Mouse (Mus musculus): ENCODE results near the gene Hmx3. TPM values are rescaled to one million over a fixed set of nuclear protein-coding genes. Genes with fewer than 3 reads are reported as not detected.
A peak's percentile ranks its signal among the peaks of the same experiment; 100 is the strongest.

The Hmx3 gene
- polyA plus RNA-seq (2015; fragmentation: Nextera tagmentation; extraction: Ambion mirVana) = 1.3 and 1.6 TPM in 2 replicates

DNA sequence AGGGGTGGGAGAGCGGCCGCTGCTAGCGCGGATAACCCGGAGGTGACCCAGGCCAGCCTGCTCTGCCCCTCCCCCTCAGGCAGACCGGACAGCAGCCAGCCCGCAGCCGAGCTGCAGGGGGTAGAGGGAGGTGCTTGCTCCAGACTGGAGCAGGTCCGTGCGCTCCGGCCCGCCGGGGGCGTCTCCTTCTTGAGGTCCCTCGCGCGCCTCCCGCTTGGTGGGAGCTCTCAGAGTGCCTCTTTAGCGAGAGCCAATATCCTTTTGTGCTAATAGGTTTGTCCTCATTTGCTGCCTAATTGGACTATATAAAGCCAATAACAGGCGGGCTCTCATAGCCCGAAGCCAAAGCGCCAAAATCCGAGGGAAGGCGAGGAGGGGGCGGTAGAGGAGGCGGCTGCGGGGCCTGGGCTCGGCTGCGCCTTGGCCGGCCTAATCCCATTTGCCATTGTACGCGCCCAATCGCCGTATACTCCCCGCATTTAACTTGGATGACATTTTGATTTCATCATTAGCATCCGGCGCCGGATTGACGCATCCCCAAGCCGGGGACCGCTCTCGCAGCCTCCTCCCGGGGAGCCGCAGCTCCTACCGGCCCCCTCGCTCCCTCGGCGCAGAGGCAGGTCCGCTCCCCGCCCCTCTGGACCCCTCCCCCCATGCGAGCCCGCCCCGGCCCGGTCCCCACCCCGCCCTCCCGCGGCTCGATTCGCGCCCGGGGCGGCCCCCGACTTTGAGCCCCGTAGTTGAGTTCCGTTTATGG, at the start of gene Hmx3:
Hmx3 (plus strand) TSS at position 753 of the 757 bp plus-strand sequence.
- peak within 1 kb of the TSS; percentile 33 for H3K4me3 ChIP-seq
- peaks cover 30% of the 10 kb centered on the region for H3K4me1 ChIP-seq (replicated peaks)
- peaks cover 98% of the 10 kb centered on the region for H3K27me3 ChIP-seq
- peak within 1 kb of the TSS; percentile 62 for H3K27ac ChIP-seq
- peak within 1 kb of the TSS; percentile 63 for H3K9ac ChIP-seq
- WGBS = under 1% methylated on average over 54 of the region's 65 CpGs
- 0 out of 2 replicates have a peak, but pooled peaks have one; percentile 54 for ATAC-seq (ENCODE audit: low FRiP score)
- no peaks in the 10 kb centered on the region for H3K9me3 ChIP-seq
- peak within 1 kb of the TSS; percentile 50 for H3K4me2 ChIP-seq
- no peaks in the 10 kb centered on the region for H3K36me3 ChIP-seq

DNA sequence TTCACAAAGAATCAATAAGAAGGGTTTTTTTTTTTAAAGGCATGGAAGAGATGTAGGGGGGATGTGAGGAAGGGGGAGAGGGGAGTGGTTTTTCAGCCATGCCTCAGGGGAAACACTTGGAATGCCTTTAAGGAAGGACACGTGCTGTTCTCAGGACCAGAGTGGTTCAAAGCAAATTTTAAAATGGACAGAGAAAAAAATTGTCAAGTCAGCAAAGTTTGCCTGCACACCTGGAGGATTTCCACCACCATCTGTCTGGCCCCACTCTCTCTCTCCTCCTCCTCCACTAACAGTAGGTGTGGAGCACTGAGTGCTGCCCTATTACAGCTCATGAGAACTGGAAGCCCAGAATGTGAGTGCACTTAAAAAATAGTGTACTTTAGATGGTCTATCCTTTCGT, 38.9 kb upstream of the Hmx3 start:
- H3K4me1 ChIP-seq (replicated peaks) = no peaks in the 10 kb centered on the region
- no peak overlapping the region for H3K9ac ChIP-seq
- no peak overlapping the region for H3K4me2 ChIP-seq
- 0 out of 2 replicates have a peak, but pooled peaks cover 5% of the 10 kb centered on the region for H3K27me3 ChIP-seq
- H3K4me3 ChIP-seq = no peak overlapping the region
- WGBS = 76% methylated on average over 2 of the region's 2 CpGs
- no peaks in the 10 kb centered on the region for H3K36me3 ChIP-seq
- no peaks in the 10 kb centered on the region for H3K9me3 ChIP-seq
- no peak for ATAC-seq (ENCODE audit: low FRiP score)
- no peak overlapping the region for H3K27ac ChIP-seq

DNA sequence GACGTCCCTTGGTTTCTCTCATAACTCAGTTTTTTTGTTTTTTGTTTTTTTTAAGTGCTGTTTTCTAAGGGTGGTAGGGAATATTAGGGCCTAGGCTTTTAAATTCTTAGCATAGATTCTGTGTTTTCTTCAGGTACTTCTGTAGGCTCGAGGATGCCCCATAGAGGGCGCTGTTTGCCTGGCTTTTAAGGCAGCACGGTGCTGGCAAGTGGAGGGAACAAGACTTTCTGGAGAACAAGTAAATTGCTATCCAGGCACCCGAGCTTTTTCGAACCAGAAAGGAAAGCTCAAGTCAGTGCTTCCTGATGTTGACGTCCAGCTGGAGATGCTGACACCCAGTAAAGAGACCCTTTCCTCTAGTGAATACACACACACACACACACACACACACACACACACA, 2.7 kb upstream of the Hmx3 start:
- 0% methylated on average over 7 of the region's 7 CpGs for WGBS
- Histone ChIP-seq H3K9ac (no peak overlapping the region), H3K27me3 (peaks cover 89% of the 10 kb centered on the region), H3K4me2 (0 out of 2 replicates have a peak overlapping the region, but pooled peaks have one; percentile 1), H3K9me3 (no peaks in the 10 kb centered on the region), H3K27ac (no peak overlapping the region), H3K4me3 (no peak overlapping the region), H3K36me3 (no peaks in the 10 kb centered on the region), H3K4me1 (replicated peaks) (peaks cover 30% of the 10 kb centered on the region)
- no peak for ATAC-seq (ENCODE audit: low FRiP score)

DNA sequence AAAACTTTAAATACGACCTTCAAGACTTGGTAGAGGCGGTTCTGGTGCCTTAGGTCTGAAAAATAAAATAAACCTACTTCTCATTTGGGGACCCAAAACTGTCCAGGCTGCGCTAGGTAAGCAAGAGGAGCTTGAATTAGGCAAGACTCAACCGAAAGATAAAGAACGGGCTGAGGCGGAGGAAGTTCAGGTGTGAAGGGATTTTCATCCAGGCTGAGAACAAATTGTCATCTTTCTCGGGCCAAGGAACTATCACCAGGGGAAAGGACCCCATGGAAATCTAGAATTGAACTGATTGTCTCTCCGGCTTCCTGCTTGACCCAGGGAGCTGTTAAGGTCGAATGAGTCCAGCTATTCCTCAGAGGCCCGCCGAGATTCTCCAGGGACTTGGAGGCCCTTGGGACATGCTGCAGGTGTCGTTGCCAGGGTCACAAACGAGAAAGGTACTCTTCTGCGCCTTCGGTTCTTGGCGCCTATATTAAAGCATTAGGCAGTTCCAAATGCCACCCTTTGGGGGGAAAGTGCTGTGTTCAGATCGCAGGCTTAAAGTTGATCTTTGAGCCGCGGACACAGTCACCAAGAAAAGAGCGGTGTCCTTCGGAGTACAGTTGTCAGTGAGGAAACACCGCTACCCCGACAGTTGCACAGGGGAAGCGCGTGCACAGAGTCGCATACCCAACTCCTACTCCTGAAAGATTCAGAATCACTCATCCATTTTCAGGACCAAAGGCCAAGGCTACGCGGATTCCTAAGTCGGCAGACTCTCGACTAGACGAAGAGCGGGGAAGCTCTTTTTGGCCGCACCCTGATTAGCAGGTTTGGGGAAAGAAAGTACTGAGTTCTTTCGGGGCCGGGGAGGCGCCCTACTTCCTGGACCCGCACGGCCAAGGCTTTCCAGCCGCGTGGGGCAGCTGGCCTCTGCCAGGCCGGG, 1.2 kb upstream of the Hmx3 start:
- H3K4me2 ChIP-seq = peak overlapping the region; percentile 50
- H3K9me3 ChIP-seq = no peaks in the 10 kb centered on the region
- H3K36me3 ChIP-seq = no peaks in the 10 kb centered on the region
- 2% methylated on average over 41 of the region's 41 CpGs for WGBS
- no peak for ATAC-seq (ENCODE audit: low FRiP score)
- peak overlapping the region; percentile 33 for H3K4me3 ChIP-seq
- peaks cover 98% of the 10 kb centered on the region for H3K27me3 ChIP-seq
- 0 out of 2 replicates have a peak overlapping the region, but pooled peaks have one; percentile 30 for H3K27ac ChIP-seq
- H3K9ac ChIP-seq = peak overlapping the region; percentile 63; the same call in 1 of the 2 replicates
- H3K4me1 ChIP-seq (replicated peaks) = peaks cover 30% of the 10 kb centered on the region

DNA sequence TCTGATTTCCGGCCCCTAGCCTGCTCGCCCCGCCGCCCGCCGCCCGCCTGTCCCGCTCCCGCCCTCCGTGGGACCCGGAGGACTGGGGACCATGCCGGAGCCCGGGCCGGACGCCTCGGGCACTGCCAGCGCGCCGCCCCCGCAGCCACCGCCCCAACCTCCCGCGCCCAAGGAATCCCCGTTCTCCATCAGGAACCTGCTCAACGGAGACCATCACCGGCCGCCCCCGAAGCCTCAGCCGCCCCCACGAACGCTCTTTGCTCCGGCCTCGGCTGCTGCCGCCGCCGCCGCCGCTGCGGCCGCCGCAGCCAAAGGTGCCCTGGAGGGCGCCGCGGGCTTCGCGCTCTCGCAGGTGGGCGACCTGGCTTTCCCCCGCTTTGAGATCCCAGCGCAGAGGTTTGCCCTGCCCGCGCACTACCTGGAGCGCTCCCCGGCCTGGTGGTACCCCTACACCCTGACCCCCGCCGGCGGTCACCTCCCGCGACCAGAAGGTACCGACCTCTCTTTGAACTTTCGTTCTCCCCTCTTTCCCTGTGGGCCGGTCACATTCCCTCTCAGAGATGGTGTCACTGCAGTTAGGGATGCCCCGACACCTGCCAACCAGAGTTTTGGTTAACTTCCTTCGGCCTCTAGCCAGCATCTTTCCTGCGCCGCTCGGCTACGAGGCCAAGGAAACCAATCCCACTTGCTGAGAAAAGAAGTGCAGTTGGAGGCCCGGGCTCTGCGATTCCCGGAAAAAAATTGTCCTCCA, 380 bp downstream of the Hmx3 start:
- no peaks in the 10 kb centered on the region for H3K36me3 ChIP-seq
- H3K4me3 ChIP-seq = peak overlapping the region; percentile 33
- H3K9me3 ChIP-seq = no peaks in the 10 kb centered on the region
- WGBS = under 1% methylated on average over 68 of the region's 71 CpGs
- H3K9ac ChIP-seq = peak overlapping the region; percentile 63
- peak overlapping the region; percentile 50 for H3K4me2 ChIP-seq
- ATAC-seq (ENCODE audit: low FRiP score) = no peak
- peaks cover 30% of the 10 kb centered on the region for H3K4me1 ChIP-seq (replicated peaks)
- peaks cover 98% of the 10 kb centered on the region for H3K27me3 ChIP-seq
- H3K27ac ChIP-seq = peak overlapping the region; percentile 62

DNA sequence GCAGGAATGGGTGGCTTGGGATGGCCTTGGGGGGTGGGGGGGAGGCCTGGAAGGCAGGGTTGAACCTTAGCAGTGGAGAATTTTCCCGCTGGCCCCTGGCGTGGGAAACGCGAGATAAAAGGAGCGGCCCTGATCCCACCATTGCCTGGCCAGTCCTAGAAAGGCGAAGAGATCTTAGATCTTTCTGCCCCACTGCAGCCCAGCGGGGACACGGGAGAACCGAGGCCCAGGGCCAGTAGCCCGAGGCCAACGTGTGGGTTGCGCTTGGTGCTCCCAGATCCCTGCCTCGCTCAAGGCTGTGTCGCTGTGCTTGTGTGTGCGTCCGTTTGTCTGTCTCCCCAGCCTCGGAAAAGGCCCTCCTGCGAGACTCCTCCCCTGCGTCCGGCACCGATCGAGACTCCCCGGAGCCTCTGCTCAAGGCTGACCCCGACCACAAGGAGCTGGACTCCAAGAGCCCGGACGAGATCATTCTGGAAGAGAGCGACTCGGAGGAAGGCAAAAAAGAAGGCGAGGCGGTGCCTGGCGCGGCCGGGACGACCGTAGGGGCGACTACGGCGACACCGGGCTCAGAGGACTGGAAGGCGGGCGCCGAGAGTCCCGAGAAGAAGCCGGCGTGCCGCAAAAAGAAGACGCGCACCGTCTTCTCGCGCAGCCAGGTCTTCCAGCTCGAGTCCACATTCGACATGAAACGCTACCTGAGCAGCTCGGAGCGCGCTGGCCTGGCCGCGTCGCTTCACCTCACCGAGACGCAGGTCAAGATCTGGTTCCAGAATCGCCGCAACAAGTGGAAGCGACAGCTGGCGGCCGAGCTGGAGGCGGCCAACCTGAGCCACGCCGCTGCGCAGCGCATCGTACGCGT, 1.2 kb downstream of the Hmx3 start:
- Histone ChIP-seq H3K4me2 (peak overlapping the region; percentile 50), H3K4me3 (peak overlapping the region; percentile 33), H3K27ac (peak overlapping the region; percentile 55), H3K27me3 (peaks cover 98% of the 10 kb centered on the region), H3K9me3 (no peaks in the 10 kb centered on the region), H3K4me1 (replicated peaks) (peaks cover 30% of the 10 kb centered on the region), H3K36me3 (no peaks in the 10 kb centered on the region), H3K9ac (peak overlapping the region; percentile 63; the same call in 1 of the 2 replicates)
- no peak for ATAC-seq (ENCODE audit: low FRiP score)
- under 1% methylated on average over 75 of the region's 75 CpGs for WGBS

DNA sequence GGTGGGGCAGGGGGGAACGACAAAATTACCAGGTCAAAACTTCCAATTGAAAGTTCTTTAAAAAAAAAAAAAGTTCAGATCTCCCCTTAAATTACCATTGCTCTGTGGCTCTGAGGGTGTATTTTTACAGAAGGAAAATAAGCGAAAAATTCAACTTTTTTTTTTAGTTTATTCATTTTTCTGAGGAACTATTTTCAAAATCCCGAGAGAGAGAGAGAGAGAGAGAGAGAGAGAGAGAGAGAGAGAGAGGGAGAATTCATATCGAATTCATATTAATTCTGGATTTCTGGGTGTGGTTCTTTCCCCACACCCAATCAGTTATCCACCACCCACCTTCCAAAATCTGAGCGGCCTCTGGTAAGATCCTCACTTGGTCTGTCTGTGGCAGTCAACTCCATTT, 2.2 kb downstream of the Hmx3 start:
- H3K36me3 ChIP-seq = no peaks in the 10 kb centered on the region
- ATAC-seq (ENCODE audit: low FRiP score) = no peak
- no peaks in the 10 kb centered on the region for H3K9me3 ChIP-seq
- H3K27me3 ChIP-seq = peaks cover 98% of the 10 kb centered on the region
- H3K27ac ChIP-seq = no peak overlapping the region
- 0 out of 2 replicates have a peak overlapping the region, but pooled peaks have one; percentile 33 for H3K4me3 ChIP-seq
- H3K4me1 ChIP-seq (replicated peaks) = peaks cover 30% of the 10 kb centered on the region
- H3K4me2 ChIP-seq = no peak overlapping the region
- WGBS = 0% methylated on average over 5 of the region's 5 CpGs
- H3K9ac ChIP-seq = no peak overlapping the region

DNA sequence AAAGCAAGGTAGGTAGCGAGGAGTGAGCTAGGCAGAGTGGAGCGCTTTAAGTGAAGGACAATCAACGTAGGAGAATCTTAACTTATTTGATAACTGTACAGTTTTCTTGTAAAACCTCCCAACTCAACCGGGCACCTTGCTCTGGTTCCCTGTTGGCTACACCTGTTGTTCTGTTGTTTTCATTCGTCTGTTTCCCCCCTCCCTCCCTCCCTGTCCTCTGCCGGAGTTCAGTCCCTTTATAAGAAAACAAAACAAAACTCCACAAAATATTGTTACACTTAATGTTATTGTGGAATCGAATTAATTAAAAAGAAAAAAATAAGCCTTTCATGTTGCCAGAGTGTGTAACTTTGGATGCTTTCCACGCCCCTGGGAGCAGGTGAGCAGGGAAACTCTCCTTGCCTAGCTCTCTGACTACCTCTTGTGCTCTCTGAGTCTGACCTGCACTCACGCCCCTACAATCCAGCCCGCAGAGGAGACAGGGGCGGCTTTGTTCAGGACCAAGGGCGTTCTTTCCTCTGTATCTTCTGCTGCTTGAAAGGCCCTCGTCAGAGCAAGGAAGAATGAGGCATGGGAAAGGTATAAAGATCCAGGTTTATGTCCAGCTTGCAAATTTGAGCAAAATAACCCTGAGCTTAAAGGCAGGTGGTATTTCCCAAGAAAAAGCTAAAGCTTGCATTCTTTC, 3.2 kb downstream of the Hmx3 start:
- peaks cover 30% of the 10 kb centered on the region for H3K4me1 ChIP-seq (replicated peaks)
- WGBS = 1% methylated on average over 13 of the region's 13 CpGs
- no peak overlapping the region for H3K9ac ChIP-seq
- H3K4me3 ChIP-seq = no peak overlapping the region; the same call in 1 of the 2 replicates
- no peaks in the 10 kb centered on the region for H3K9me3 ChIP-seq
- H3K4me2 ChIP-seq = peak overlapping the region; percentile 25; the same call in 1 of the 2 replicates
- ATAC-seq (ENCODE audit: low FRiP score) = no peak
- H3K27ac ChIP-seq = no peak overlapping the region
- no peaks in the 10 kb centered on the region for H3K36me3 ChIP-seq
- H3K27me3 ChIP-seq = peaks cover 99% of the 10 kb centered on the region

DNA sequence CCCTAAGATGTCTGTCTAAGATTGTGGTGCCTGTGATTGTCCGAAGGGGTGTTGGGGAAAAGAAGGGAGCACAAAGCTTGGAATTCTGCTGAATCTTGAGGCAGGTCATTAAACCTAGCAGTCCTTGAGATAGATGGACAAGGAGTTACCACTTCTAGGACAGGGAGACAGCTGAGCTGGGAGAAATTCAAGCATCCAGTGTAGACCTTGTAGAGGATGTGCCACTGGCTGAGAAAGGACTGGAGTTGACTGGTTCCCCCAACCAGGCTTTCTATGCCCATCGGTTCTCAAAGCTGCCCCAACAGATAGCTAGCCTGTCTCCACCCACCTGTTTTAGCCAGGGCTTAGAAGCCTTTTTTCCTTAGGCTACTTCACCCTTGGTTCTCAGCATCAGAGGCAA, 3.8 kb downstream of the Hmx3 start:
- no peak for ATAC-seq (ENCODE audit: low FRiP score)
- Histone ChIP-seq H3K27me3 (peaks cover 99% of the 10 kb centered on the region), H3K4me3 (peak overlapping the region; percentile 14; the same call in 1 of the 2 replicates), H3K27ac (no peak overlapping the region), H3K4me2 (peak overlapping the region; percentile 25; the same call in 1 of the 2 replicates), H3K36me3 (no peaks in the 10 kb centered on the region), H3K9ac (no peak overlapping the region), H3K4me1 (replicated peaks) (peaks cover 30% of the 10 kb centered on the region), H3K9me3 (no peaks in the 10 kb centered on the region)
- WGBS = 0% methylated on average over 2 of the region's 2 CpGs

DNA sequence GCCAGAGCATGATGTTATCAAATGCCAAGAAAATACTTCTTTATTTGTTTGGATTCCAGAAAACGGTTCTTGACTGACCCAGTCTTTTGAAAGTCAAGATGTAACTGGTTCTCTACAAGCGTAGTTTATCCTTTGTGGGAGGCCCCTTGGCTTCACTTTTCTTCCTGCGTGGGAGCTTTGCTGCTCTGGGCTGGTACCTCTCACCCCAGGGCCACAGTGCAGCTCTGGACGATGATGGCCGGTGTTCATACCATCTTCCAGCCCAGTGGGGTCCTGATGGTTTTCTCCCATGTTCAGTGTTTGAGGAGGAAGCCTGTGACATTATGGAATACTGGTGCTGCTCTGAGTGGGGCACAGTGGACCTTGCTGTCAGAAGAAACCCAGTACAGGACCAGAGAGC, 4.8 kb downstream of the Hmx3 start:
- Histone ChIP-seq H3K36me3 (no peaks in the 10 kb centered on the region), H3K4me2 (no peak overlapping the region), H3K4me3 (no peak overlapping the region), H3K4me1 (replicated peaks) (peaks cover 23% of the 10 kb centered on the region), H3K27ac (no peak overlapping the region), H3K27me3 (peaks cover 99% of the 10 kb centered on the region), H3K9ac (no peak overlapping the region), H3K9me3 (no peaks in the 10 kb centered on the region)
- ATAC-seq (ENCODE audit: low FRiP score) = no peak
- 2% methylated on average over 5 of the region's 5 CpGs for WGBS

Data from hindbrain, embryonic 13.5 days (tissue).